Mouse (Mus musculus) embryonic facial prominence, embryonic 12.5 days (tissue): Measurements from ENCODE around the gene Ciao2b. TPM values are rescaled to one million over a fixed set of nuclear protein-coding genes. Genes with fewer than 3 reads are reported as not detected.

Experiments used
- ATAC-seq: fragments of 200-750 bp; cut with Nextera tagmentation; 2 replicates; pipeline ENCODE4 v1.8.0; 2017; ENCODE audit not compliant: insufficient number of reproducible peaks, insufficient read depth, low FRiP score, low TSS enrichment
- H3K27ac ChIP-seq: fragments of 300-500 bp; sonication (generic); 2 replicates; pipeline ENCODE4 v1.5.1; 2016; ENCODE audit warnings: mild to moderate bottlenecking
- H3K27me3 ChIP-seq: fragments of 300-500 bp; sonication (generic); 2 replicates; pipeline ENCODE4 v1.6.1; 2016; ENCODE audit warnings: mild to moderate bottlenecking, moderate library complexity
- H3K36me3 ChIP-seq: fragments of 300-500 bp; sonication (generic); 2 replicates; pipeline ENCODE4 v1.6.1; 2016; ENCODE audit warnings: mild to moderate bottlenecking
- H3K4me1 ChIP-seq: fragments of 300-500 bp; sonication (generic); 2 replicates; pipeline ENCODE4 v1.6.1; 2016
- H3K4me2 ChIP-seq: fragments of 300-500 bp; sonication (generic); replicated peaks from 2 replicates; pipeline ENCODE4 v1.6.1; 2016; ENCODE audit warnings: mild to moderate bottlenecking, moderate library complexity
- H3K4me3 ChIP-seq: fragments of 300-500 bp; sonication (generic); 2 replicates; pipeline ENCODE4 v1.5.1; 2016; ENCODE audit warnings: mild to moderate bottlenecking
- H3K9ac ChIP-seq: fragments of 300-500 bp; sonication (generic); 2 replicates; pipeline ENCODE4 v1.6.1; 2016; ENCODE audit warnings: mild to moderate bottlenecking, moderate library complexity
- H3K9me3 ChIP-seq: fragments of 300-500 bp; sonication (generic); 2 replicates; pipeline ENCODE4 v1.6.1; 2016; ENCODE audit warnings: mild to moderate bottlenecking, moderate library complexity
- WGBS: fragments of 180-500 bp; shearing (Covaris S2); methylation state at CpG from one replicate; pipeline ENCODE4 v1.1.7; 2016; 5-methylcytosine and 5-hydroxymethylcytosine counted together
- polyA plus RNA-seq: library from polyadenylated mRNA; unstranded; fragments of >200 nt; fragmentation: Nextera tagmentation; extraction: Ambion mirVana; gene quantifications from 2 replicates; pipeline ENCODE4 v1.2.1, GENCODE M21; 2016

Gene Ciao2b
- polyA plus RNA-seq, 1 experiment from 2014 or later: 83.7 TPM

DNA sequence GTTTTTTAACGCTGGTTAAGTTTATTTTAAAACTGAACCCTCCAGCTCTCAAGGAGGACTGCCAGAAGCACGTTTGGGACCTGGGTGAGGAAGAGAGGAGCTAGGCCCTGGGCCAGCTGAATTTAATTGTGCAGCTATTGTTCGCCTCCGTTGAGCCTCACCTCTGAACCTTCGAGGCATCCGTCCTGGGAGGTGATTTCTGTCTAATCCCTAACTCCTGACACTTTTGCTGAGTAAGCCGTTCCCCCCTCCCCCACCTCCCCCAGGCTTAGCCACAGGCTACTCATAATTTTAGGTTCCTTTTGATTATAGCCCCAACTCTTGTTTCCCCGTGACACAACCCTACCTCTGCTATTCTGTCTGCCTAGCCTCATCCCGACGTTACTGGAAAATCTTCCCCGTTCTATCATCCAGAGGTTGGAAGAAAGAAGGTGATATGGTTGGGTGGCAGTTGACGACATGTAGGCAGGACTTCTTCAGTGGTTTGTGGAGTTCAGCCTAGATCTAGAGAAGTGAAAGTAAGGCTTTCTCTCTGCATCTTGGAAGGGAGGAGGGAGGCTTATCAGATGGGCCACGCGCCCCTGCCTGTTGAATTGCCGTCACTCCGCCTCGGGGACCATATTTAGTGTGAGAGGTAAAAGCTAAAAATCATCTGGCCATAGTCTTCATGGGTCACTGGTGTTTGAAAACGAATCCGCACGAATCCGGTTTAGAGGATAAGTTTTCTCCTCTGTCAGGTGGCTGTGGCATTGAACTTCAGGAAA, 45.8 kb downstream of the Ciao2b start:
- H3K4me2 ChIP-seq: no peak overlapping the region
- peaks cover 23% of the 10 kb centered on the region for H3K36me3 ChIP-seq
- no peaks in the 10 kb centered on the region for H3K27me3 ChIP-seq
- H3K9ac ChIP-seq: no peak overlapping the region
- ATAC-seq: no peak
- WGBS: 86% methylated on average over 21 of the region's 21 CpGs
- no peak overlapping the region for H3K27ac ChIP-seq
- H3K9me3 ChIP-seq: no peaks in the 10 kb centered on the region
- H3K4me1 ChIP-seq: no peaks in the 10 kb centered on the region
- H3K4me3 ChIP-seq: no peak overlapping the region

- no peak overlapping the region for H3K4me3 ChIP-seq
Measured at GRCm38 (mm10) chr8:104594611-104595362, 47.0 kb downstream of the Ciao2b start.

GRCm38 (mm10) chr8:104593536-104594325, 48.0 kb downstream of the Ciao2b start:
- ATAC-seq: no peak
- Histone ChIP-seq H3K27ac (no peak overlapping the region), H3K9me3 (no peaks in the 10 kb centered on the region), H3K27me3 (no peaks in the 10 kb centered on the region), H3K9ac (no peak overlapping the region), H3K4me3 (no peak overlapping the region), H3K36me3 (peaks cover 23% of the 10 kb centered on the region), H3K4me1 (0 out of 2 replicates have a peak, but pooled peaks cover 3% of the 10 kb centered on the region), H3K4me2 (no peak overlapping the region)
- WGBS: 93% methylated on average over 31 of the region's 31 CpGs

More at GRCm38 (mm10) chr8:104594611-104595362, 47.0 kb downstream of the Ciao2b start:
- 94% methylated on average over 19 of the region's 19 CpGs for WGBS
- Histone ChIP-seq H3K27ac (no peak overlapping the region), H3K4me1 (0 out of 2 replicates have a peak, but pooled peaks cover 3% of the 10 kb centered on the region), H3K36me3 (peaks cover 23% of the 10 kb centered on the region), H3K27me3 (no peaks in the 10 kb centered on the region), H3K9me3 (no peaks in the 10 kb centered on the region), H3K9ac (no peak overlapping the region), H3K4me2 (no peak overlapping the region)
- no peak for ATAC-seq

- Histone ChIP-seq H3K9ac (no peak overlapping the region), H3K4me2 (peak overlapping the region; percentile 67), H3K4me1 (0 out of 2 replicates have a peak, but pooled peaks cover 3% of the 10 kb centered on the region), H3K27ac (no peak overlapping the region), H3K36me3 (peaks cover 23% of the 10 kb centered on the region), H3K27me3 (no peaks in the 10 kb centered on the region), H3K4me3 (0 out of 2 replicates have a peak overlapping the region, but pooled peaks have one; percentile 53), H3K9me3 (no peaks in the 10 kb centered on the region)
- WGBS: 70% methylated on average over 6 of the region's 6 CpGs
- no peak for ATAC-seq
Measured at GRCm38 (mm10) chr8:104592566-104592965, 49.2 kb downstream of the Ciao2b start.

DNA sequence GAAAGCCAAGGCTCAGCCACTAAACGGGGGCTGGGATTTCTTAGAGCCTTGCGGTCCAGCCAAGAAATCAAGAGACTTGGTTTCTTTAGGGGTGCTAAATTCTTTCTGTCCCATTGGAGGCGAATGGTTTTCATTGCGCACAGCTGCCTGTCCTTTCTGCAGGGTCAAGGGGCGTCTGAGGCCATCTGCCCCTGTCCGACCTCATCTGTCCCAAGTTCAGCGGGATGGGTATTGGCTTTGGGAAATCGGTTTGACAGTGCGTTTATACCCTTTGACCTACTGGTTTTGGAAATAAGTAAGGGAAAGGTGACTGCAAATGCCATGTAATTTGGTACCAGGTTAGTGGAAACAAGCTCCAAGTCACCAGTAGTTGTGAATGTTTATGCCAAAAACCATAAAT, 49.9 kb downstream of the Ciao2b start:
- H3K4me1 ChIP-seq: 0 out of 2 replicates have a peak, but pooled peaks cover 3% of the 10 kb centered on the region
- H3K9ac ChIP-seq: peak overlapping the region; percentile 50
- H3K27ac ChIP-seq: peak overlapping the region; percentile 82
- ATAC-seq: no peak
- WGBS: 2% methylated on average over 9 of the region's 9 CpGs
- no peaks in the 10 kb centered on the region for H3K9me3 ChIP-seq
- H3K4me3 ChIP-seq: peak overlapping the region; percentile 53
- no peaks in the 10 kb centered on the region for H3K27me3 ChIP-seq
- peak overlapping the region; percentile 67 for H3K4me2 ChIP-seq
- peaks cover 23% of the 10 kb centered on the region for H3K36me3 ChIP-seq

GRCm38 (mm10) chr8:104591133-104591834, 50.5 kb downstream of the Ciao2b start, which contains the start of gene Pdp2:
Gene Pdp2 (plus strand): TSS chr8:104591451.
- Histone ChIP-seq H3K27ac (peak within 1 kb of the TSS; percentile 82), H3K36me3 (peaks cover 23% of the 10 kb centered on the region), H3K27me3 (no peaks in the 10 kb centered on the region), H3K4me3 (peak within 1 kb of the TSS; percentile 53), H3K4me1 (0 out of 2 replicates have a peak, but pooled peaks cover 3% of the 10 kb centered on the region), H3K9ac (peak within 1 kb of the TSS; percentile 50), H3K9me3 (no peaks in the 10 kb centered on the region), H3K4me2 (peak within 1 kb of the TSS; percentile 67)
- WGBS: under 1% methylated on average over 44 of the region's 44 CpGs
- peak; percentile 94 for ATAC-seq

- peaks cover 18% of the 10 kb centered on the region for H3K36me3 ChIP-seq
- no peak for ATAC-seq
- H3K9me3 ChIP-seq: no peaks in the 10 kb centered on the region
- no peaks in the 10 kb centered on the region for H3K27me3 ChIP-seq
- no peak overlapping the region for H3K4me3 ChIP-seq
- no peak overlapping the region for H3K9ac ChIP-seq
- H3K4me2 ChIP-seq: no peak overlapping the region
- H3K27ac ChIP-seq: no peak overlapping the region
- 93% methylated on average over 3 of the region's 3 CpGs for WGBS
- H3K4me1 ChIP-seq: 0 out of 2 replicates have a peak, but pooled peaks cover 3% of the 10 kb centered on the region
Measured at GRCm38 (mm10) chr8:104590284-104590683, 51.5 kb downstream of the Ciao2b start.

Other genes with a start within 250 kb of the Ciao2b start
- gene Cmtm4, start 246.2 kb downstream of the Ciao2b start, polyA plus RNA-seq: 3.0 and 3.3 TPM in 2 replicates
- 87.3 and 89.1 TPM in 2 replicates for gene Dync1li2, start 198.9 kb downstream of the Ciao2b start, polyA plus RNA-seq
- gene Terb1, start 132.1 kb downstream of the Ciao2b start, polyA plus RNA-seq: 0.24 and 0.29 TPM in 2 replicates
- 129 TPM in 2 replicates for gene Nae1, start 107.3 kb downstream of the Ciao2b start, polyA plus RNA-seq
- 0.83 and 0.97 TPM in 2 replicates for gene Car7, start 107.3 kb downstream of the Ciao2b start, polyA plus RNA-seq
- gene Pdp2, start 50.5 kb downstream of the Ciao2b start, polyA plus RNA-seq: 13.2 and 13.7 TPM in 2 replicates
- gene Cdh16, start 17.6 kb downstream of the Ciao2b start, polyA plus RNA-seq: not detected in 2 replicates
- gene Rrad, start 10.6 kb downstream of the Ciao2b start, polyA plus RNA-seq: 3.5 and 5.1 TPM in 2 replicates
- not detected in 2 replicates for gene Ces2a, start 92.0 kb upstream of the Ciao2b start, polyA plus RNA-seq
- gene Ces2b, start 189.6 kb upstream of the Ciao2b start, polyA plus RNA-seq: 0.23 TPM in 1 of 2 replicates, not detected in the other
- gene Ces2c, start 205.1 kb upstream of the Ciao2b start, polyA plus RNA-seq: not detected in 2 replicates